Mouse (Mus musculus) lung, embryonic 14.5 days (tissue): ENCODE measurements at regions not wholly inside any gene's neighbourhood (a gene's known extent, or its start where the extent isn't known, plus 50 kb on each side); places are given as distances from the start of the nearest gene placed in this dataset.

Experiments used
- ATAC-seq: fragments of 200-750 bp; cut with Nextera tagmentation; 2 replicates; pipeline ENCODE4 v1.8.0; 2017; ENCODE audit warnings: mild to moderate bottlenecking, moderate TSS enrichment, moderate library complexity; ENCODE audit not compliant: insufficient read depth
- DNase-seq: peaks from one replicate; pipeline ENCODE4 v3.0.0-alpha.2; 2015
- H3K27ac ChIP-seq: fragments of 300-500 bp; sonication (generic); 2 replicates; pipeline ENCODE4 v1.5.1; 2014; ENCODE audit warnings: low read depth, mild to moderate bottlenecking, moderate library complexity
- H3K27me3 ChIP-seq: fragments of 300-500 bp; sonication (generic); 2 replicates; pipeline ENCODE4 v1.6.1; 2014; ENCODE audit warnings: low read length, control low read depth; ENCODE audit not compliant: insufficient read depth
- H3K36me3 ChIP-seq: fragments of 300-500 bp; sonication (generic); 2 replicates; pipeline ENCODE4 v1.6.1; 2014; ENCODE audit warnings: control low read depth; ENCODE audit not compliant: insufficient read depth
- H3K4me1 ChIP-seq: fragments of 300-500 bp; sonication (generic); 2 replicates; pipeline ENCODE4 v1.6.1; 2014; ENCODE audit warnings: antibody characterized with exemption, control low read depth; ENCODE audit not compliant: insufficient read depth
- H3K4me2 ChIP-seq: fragments of 300-500 bp; sonication (generic); 2 replicates; pipeline ENCODE4 v1.6.1; 2014; ENCODE audit warnings: mild to moderate bottlenecking
- H3K4me3 ChIP-seq: fragments of 300-500 bp; sonication (generic); 2 replicates; pipeline ENCODE4 v1.5.1; 2014; ENCODE audit warnings: low read depth, low read length
- H3K9ac ChIP-seq: fragments of 300-500 bp; sonication (generic); 2 replicates; pipeline ENCODE4 v1.6.1; 2014
- H3K9me3 ChIP-seq: fragments of 300-500 bp; sonication (generic); 2 replicates; pipeline ENCODE4 v1.6.1; 2016; ENCODE audit warnings: low read depth, low read length, control low read depth
- CTCF ChIP-seq: IDR thresholded peaks from 2 replicates; pipeline ENCODE4 v1.5.1; 2016; ENCODE audit warnings: antibody characterized with exemption, low read depth
- WGBS: fragments of 180-500 bp; shearing (Covaris S2); extraction: QIAGEN DNeasy Blood & Tissue Kit; methylation state at CpG from one replicate; pipeline ENCODE4 v1.1.7; 2014; 5-methylcytosine and 5-hydroxymethylcytosine counted together

DNA sequence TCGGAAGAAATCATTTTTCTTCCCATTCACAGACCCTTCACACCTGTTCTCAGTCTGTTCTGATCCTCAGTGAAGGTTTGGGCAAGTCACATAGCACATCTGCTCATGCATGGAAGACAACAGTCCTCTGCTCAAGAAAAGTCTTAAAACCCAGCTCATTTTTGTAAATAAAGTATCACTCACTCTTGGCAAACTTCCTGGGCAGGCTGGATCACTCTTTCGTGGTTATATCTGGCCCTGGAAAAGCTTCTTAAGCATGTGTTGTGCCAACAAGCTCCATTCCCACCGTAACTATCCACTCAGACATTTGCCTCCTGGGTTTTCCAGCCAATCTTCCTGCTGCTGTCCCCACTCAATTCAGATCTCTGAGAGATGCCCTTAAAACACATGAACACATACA, 103.2 kb upstream of the Cep85l start:
- ATAC-seq, result no peak; the same call in 1 of the 2 replicates
- Histone ChIP-seq H3K4me3 (no peak overlapping the region), H3K36me3 (no peaks in the 10 kb centered on the region), H3K9ac (no peak overlapping the region), H3K27ac (no peak overlapping the region), H3K9me3 (no peaks in the 10 kb centered on the region), H3K4me2 (no peak overlapping the region), H3K4me1 (peaks cover 6% of the 10 kb centered on the region; the same call in 1 of the 2 replicates), H3K27me3 (no peaks in the 10 kb centered on the region)
- WGBS, result 37% methylated on average over 3 of the region's 3 CpGs
- no peak for TF ChIP-seq CTCF
- DNase-seq, result peak; percentile 75

DNA sequence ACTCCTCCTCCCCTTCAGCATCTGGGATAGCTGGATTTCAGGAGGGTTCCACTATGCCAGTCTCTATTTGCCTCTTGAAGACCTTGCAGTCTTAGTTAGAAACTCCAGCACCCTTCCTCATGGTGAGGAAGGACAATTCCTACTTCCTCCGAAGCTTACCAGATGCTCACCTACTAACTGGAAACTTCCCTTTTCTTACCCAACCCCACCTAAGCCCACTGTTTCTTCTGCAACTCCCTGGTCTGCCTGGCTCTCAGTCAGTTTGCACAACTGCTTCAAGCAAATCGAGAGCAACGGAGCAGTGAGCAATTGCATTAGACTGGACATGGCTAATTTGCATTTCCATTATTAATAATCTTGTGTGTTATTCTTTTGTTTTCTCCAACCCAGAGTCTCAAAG, 90.5 kb upstream of the Cep85l start:
- Histone ChIP-seq H3K27ac (no peak overlapping the region), H3K36me3 (no peaks in the 10 kb centered on the region), H3K4me1 (peaks cover 10% of the 10 kb centered on the region), H3K27me3 (no peaks in the 10 kb centered on the region), H3K4me3 (no peak overlapping the region), H3K4me2 (no peak overlapping the region), H3K9ac (no peak overlapping the region), H3K9me3 (peaks cover 13% of the 10 kb centered on the region)
- no peak for DNase-seq
- no peak for ATAC-seq
- 93% methylated on average over 3 of the region's 3 CpGs for WGBS
- no peak for TF ChIP-seq CTCF

DNA sequence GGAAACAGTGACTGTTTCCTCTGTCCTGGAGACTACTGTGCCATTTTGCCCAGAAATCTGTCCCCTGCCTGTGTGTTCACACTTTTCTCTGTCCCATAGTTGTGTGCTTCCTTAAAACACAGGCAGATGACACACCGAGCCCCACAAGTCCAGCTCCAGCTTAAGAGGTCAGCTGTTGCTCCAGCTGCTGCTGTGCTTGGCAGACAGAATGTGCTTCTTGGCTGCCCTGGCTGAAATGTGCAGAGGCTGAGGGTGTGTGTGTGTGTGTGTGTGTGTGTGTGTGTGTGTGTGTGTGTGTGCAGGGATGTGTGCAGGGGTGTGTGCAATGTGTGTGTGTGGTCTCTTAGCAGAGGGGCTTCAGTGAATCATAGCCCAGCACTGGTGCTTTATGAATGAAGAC, 89.9 kb upstream of the Cep85l start:
- 27% methylated on average over 1 of the region's 1 CpGs for WGBS

DNA sequence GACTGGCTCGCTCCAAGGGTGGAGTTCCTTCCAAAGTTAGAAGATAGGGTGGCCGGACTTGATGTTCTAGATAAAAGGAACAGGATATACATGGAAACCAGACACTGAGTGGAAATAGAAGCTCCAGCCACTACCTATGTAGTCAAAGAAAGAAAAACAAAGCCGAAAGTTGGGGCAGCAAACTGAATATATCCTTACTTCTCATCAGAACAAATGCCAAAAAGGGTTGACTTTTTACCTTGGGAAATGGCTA, 88.5 kb upstream of the Cep85l start:
- no peaks in the 10 kb centered on the region for H3K27me3 ChIP-seq
- H3K27ac ChIP-seq, result no peak overlapping the region
- ATAC-seq (no peak), DNase-seq (no peak)
- WGBS, result 87% methylated on average over 3 of the region's 3 CpGs
- TF ChIP-seq CTCF, result no peak
- no peak overlapping the region for H3K4me2 ChIP-seq
- no peaks in the 10 kb centered on the region for H3K36me3 ChIP-seq
- peaks cover 13% of the 10 kb centered on the region for H3K9me3 ChIP-seq
- H3K4me3 ChIP-seq, result no peak overlapping the region
- no peak overlapping the region for H3K9ac ChIP-seq
- peaks cover 15% of the 10 kb centered on the region for H3K4me1 ChIP-seq

More for the DNA sequence above, 89.9 kb upstream of the Cep85l start:
- ATAC-seq (peak; percentile 69), DNase-seq (peak; percentile 68)
- peak overlapping the region; percentile 30; the same call in 1 of the 2 replicates for H3K27ac ChIP-seq
- no peak overlapping the region for H3K4me3 ChIP-seq
- H3K9me3 ChIP-seq, result peaks cover 13% of the 10 kb centered on the region
- H3K4me2 ChIP-seq, result no peak overlapping the region
- H3K9ac ChIP-seq, result no peak overlapping the region
- H3K4me1 ChIP-seq, result peaks cover 12% of the 10 kb centered on the region
- no peaks in the 10 kb centered on the region for H3K27me3 ChIP-seq
- TF ChIP-seq CTCF, result no peak
- no peaks in the 10 kb centered on the region for H3K36me3 ChIP-seq

DNA sequence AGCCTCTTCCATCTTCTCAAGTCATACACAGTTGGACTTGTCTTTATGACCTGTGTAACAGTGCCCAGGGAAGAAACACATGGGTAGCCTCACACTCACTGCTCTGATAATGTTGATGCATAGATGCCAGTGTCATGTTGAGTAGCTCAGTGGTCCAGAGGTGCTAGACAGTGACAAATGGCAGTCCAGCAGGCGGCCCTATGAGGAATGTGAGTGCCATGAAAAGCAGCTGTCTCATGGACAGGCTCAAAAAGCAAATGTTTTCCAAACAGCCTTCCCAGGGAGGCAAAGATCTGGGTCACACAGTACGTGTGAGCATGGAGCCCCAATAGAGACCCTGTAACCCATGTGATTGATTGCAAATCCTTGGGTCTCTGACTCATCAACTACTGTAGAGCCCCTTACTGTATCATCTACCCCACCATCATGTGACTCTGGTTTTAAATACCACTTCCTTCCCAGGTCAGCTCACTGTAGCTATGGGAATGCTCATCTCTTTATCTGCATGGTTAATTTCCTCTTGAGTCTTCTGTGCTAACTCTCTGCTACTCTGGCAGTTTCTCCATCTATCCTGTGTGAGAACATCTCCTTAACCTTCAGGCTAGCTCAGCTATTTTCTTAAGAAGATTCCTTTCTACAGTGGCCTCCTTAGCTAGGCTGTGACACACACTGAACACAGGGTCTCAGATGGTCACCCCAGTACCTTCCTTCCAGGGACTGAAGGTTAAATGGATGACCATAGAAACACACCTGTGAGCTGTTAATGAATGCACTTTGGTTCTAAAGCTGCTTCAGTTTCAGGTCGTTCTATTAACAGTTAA, 87.9 kb upstream of the Cep85l start:
- Histone ChIP-seq H3K9ac (no peak overlapping the region), H3K9me3 (peaks cover 13% of the 10 kb centered on the region), H3K27me3 (no peaks in the 10 kb centered on the region), H3K4me3 (no peak overlapping the region), H3K4me2 (no peak overlapping the region), H3K36me3 (no peaks in the 10 kb centered on the region), H3K27ac (no peak overlapping the region), H3K4me1 (peaks cover 15% of the 10 kb centered on the region)
- TF ChIP-seq CTCF, result no peak
- WGBS, result 45% methylated on average over 3 of the region's 3 CpGs
- ATAC-seq, result peak; percentile 16; the same call in 1 of the 2 replicates
- DNase-seq, result peak; percentile 24

DNA sequence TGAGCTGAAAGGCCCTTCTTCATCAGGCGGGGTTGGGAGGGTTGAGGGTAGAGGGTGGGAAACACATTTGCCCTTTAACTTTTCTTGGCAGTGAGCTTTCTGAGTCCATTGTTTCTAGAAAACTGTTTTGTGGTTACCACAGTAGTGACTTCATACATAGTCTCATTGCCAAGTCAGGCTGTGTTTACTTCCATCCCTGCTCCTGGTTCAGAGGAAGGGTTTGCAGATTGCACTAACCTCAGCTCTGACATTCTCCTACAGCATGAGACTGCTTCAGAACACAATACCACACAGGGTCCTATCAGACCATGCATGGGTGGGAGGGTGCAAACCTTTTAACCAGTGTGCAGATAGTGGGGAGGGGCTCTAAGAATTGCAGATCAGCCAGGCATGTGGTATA, 87.1 kb upstream of the Cep85l start:
- peak; percentile 61 for ATAC-seq
- peak; percentile 74 for DNase-seq
- H3K4me2 ChIP-seq, result no peak overlapping the region

DNA sequence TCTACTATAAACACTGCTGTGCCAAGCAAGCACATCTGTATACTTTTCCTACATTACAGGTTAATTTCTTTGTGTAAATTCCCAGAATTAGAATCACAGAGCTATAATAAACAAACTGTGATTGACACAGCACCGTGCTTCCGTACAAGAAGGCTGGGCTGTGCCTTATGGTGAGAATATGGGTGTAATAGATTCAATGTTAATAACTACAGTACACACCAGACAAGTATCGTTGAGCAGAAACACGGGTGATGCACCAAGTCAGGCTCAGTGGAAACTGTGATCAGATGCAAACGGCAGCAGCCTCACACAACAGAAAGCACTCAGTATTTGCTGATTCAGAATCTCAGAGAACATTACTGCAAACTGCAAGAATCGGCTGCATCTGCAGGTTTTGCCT, 86.5 kb upstream of the Cep85l start:
- DNase-seq (no peak), ATAC-seq (no peak)
- 43% methylated on average over 6 of the region's 6 CpGs for WGBS
- H3K4me3 ChIP-seq, result no peak overlapping the region
- peaks cover 15% of the 10 kb centered on the region for H3K4me1 ChIP-seq
- H3K36me3 ChIP-seq, result no peaks in the 10 kb centered on the region
- peaks cover 3% of the 10 kb centered on the region for H3K9me3 ChIP-seq
- no peak overlapping the region for H3K4me2 ChIP-seq
- H3K27ac ChIP-seq, result peak overlapping the region; percentile 71
- no peaks in the 10 kb centered on the region for H3K27me3 ChIP-seq
- TF ChIP-seq CTCF, result no peak
- H3K9ac ChIP-seq, result no peak overlapping the region

More for the DNA sequence above, 87.1 kb upstream of the Cep85l start:
- TF ChIP-seq CTCF, result no peak
- no peak overlapping the region for H3K9ac ChIP-seq
- WGBS, result 55% methylated on average over 1 of the region's 1 CpGs
- H3K36me3 ChIP-seq, result no peaks in the 10 kb centered on the region
- no peaks in the 10 kb centered on the region for H3K27me3 ChIP-seq
- H3K27ac ChIP-seq, result peak overlapping the region; percentile 71
- peaks cover 9% of the 10 kb centered on the region for H3K9me3 ChIP-seq
- H3K4me3 ChIP-seq, result no peak overlapping the region
- H3K4me1 ChIP-seq, result peaks cover 15% of the 10 kb centered on the region
